In genomic region chr5:22094043-22094442, GRCm38 (mm10) we compare ENCODE assay signal across 20 mouse cellular contexts.
DNase-seq lines count a peak whose midpoint lies in the region; ATAC-seq and TF ChIP-seq lines count a peak whose summit lies in the region.
"Had no signal": no experiment of that assay in that cellular context is flagged by ENCODE, and none has a peak within 500 bp of the region (broad histone marks: within the 10 kb centered on the region; RNA-seq: fewer than 3 reads in every experiment).

No protein-coding gene starts in this region.

- no peak overlapping the region for H3K4me2 ChIP-seq in forebrain, embryonic 12.5 days
- no peak overlapping the region for H3K4me2 ChIP-seq in forebrain, embryonic 11.5 days (ENCODE audit: low read depth, low read length, severe bottlenecking)
- no peak overlapping the region for H3K4me2 ChIP-seq in forebrain, embryonic 16.5 days (ENCODE audit: low read length)
- H3K4me2 ChIP-seq: embryonic facial prominence, embryonic 15.5 days; heart, embryonic 12.5 days; hindbrain, embryonic 15.5 days had no signal

- no peak overlapping the region for H3K9ac ChIP-seq in forebrain, embryonic 12.5 days
- no peak overlapping the region for H3K9ac ChIP-seq in forebrain, embryonic 11.5 days (ENCODE audit: low read length)
- no peak overlapping the region for H3K9ac ChIP-seq in forebrain, embryonic 16.5 days (replicated peaks; ENCODE audit: low read depth, low read length)
- H3K9ac ChIP-seq: embryonic facial prominence, embryonic 15.5 days; heart, embryonic 12.5 days; hindbrain, embryonic 15.5 days had no signal

- 0 out of 2 replicates have a peak overlapping the region, but pooled peaks have one; percentile 9 for H3K27ac ChIP-seq in forebrain, embryonic 12.5 days
- no peak overlapping the region for H3K27ac ChIP-seq in forebrain, embryonic 11.5 days (ENCODE audit: low read depth, low read length)
- H3K27ac ChIP-seq in forebrain, embryonic 16.5 days (ENCODE audit: low read length), result no peak overlapping the region
- H3K27ac ChIP-seq: embryonic facial prominence, embryonic 15.5 days; gastrocnemius, adult 2 months had no signal

- ATAC-seq in forebrain, embryonic 12.5 days (ENCODE audit: low FRiP score), result peak; percentile 28; the same call in 1 of the 2 replicates
- ATAC-seq in forebrain, embryonic 11.5 days (replicated peaks; ENCODE audit: low FRiP score), result no peak
- ATAC-seq in forebrain, embryonic 16.5 days, result peak; percentile 47
- ATAC-seq: activated CD4-positive, CD25-positive, alpha-beta regulatory T cell, adult 4 months; intestine, embryonic 16.5 days; Patski had no signal

- DNase-seq in forebrain, embryonic 11.5 days (ENCODE audit: low spot score), result no peak
- DNase-seq in brain, embryonic 14.5 days (ENCODE audit: low read depth), result peak; percentile 75
- DNase-seq in thymus, postnatal 36 days, result no peak
- DNase-seq in kidney, adult 9 months, result no peak
- DNase-seq: adrenal gland, postnatal 14 days; cerebellum, adult 2 months; cerebellum, postnatal 25 days; gastrocnemius, adult 2 months; gastrocnemius, postnatal 25 days; heart, postnatal 36 days had no signal

- WGBS in forebrain, embryonic 12.5 days, result 52% methylated on average over 5 of the region's 5 CpGs
- WGBS in forebrain, embryonic 11.5 days, result 62% methylated on average over 5 of the region's 5 CpGs
- 30% methylated on average over 5 of the region's 5 CpGs for WGBS in forebrain, embryonic 16.5 days

- H3K27me3 ChIP-seq in forebrain, embryonic 12.5 days, result no peaks in the 10 kb centered on the region
- no peaks in the 10 kb centered on the region for H3K27me3 ChIP-seq in forebrain, embryonic 11.5 days (ENCODE audit: control insufficient read depth, insufficient read depth, low read length)
- H3K27me3 ChIP-seq in forebrain, embryonic 16.5 days (replicated peaks; ENCODE audit: control insufficient read depth, insufficient read depth, low read length), result no peaks in the 10 kb centered on the region
- H3K27me3 ChIP-seq: CH12.LX; embryonic facial prominence, embryonic 15.5 days; heart, embryonic 12.5 days; hindbrain, embryonic 15.5 days had no signal

- H3K36me3 ChIP-seq in forebrain, embryonic 12.5 days (replicated peaks), result no peaks in the 10 kb centered on the region
- no peaks in the 10 kb centered on the region for H3K36me3 ChIP-seq in forebrain, embryonic 11.5 days (ENCODE audit: control insufficient read depth, insufficient read depth, low read length)
- H3K36me3 ChIP-seq in forebrain, embryonic 16.5 days (ENCODE audit: control insufficient read depth, insufficient read depth), result no peaks in the 10 kb centered on the region
- H3K36me3 ChIP-seq: embryonic facial prominence, embryonic 15.5 days; heart, embryonic 12.5 days; hindbrain, embryonic 15.5 days had no signal

- no peak for TF ChIP-seq POLR2A in brain, embryonic 14.5 days (IDR thresholded peaks at IDR 0.05; ENCODE audit: borderline replicate concordance, extremely low read depth, insufficient read depth, insufficient read length, poor library complexity, severe bottlenecking)

- TF ChIP-seq CTCF in brain, embryonic 14.5 days (IDR thresholded peaks at IDR 0.05; ENCODE audit: borderline replicate concordance, extremely low read depth, insufficient read depth, insufficient read length), result no peak

- no peaks in the 10 kb centered on the region for H3K9me3 ChIP-seq in forebrain, embryonic 12.5 days
- H3K9me3 ChIP-seq in forebrain, embryonic 11.5 days (ENCODE audit: control insufficient read depth, low read length), result no peaks in the 10 kb centered on the region
- H3K9me3 ChIP-seq in forebrain, embryonic 16.5 days (ENCODE audit: control insufficient read depth, low read length), result no peaks in the 10 kb centered on the region
- H3K9me3 ChIP-seq: embryonic facial prominence, embryonic 15.5 days; heart, embryonic 12.5 days; hindbrain, embryonic 15.5 days had no signal

- no peak overlapping the region for H3K4me3 ChIP-seq in forebrain, embryonic 12.5 days (replicated peaks)
- no peak overlapping the region for H3K4me3 ChIP-seq in forebrain, embryonic 11.5 days (ENCODE audit: low read depth, low read length)
- no peak overlapping the region for H3K4me3 ChIP-seq in forebrain, embryonic 16.5 days (replicated peaks; ENCODE audit: low read length)
- H3K4me3 ChIP-seq: embryonic facial prominence, embryonic 15.5 days; erythroblast, embryonic 14.5 days; gastrocnemius, adult 2 months; heart, embryonic 12.5 days; hindbrain, embryonic 15.5 days had no signal

- H3K4me1 ChIP-seq in forebrain, embryonic 12.5 days, result peaks cover 17% of the 10 kb centered on the region
- peaks cover 1% of the 10 kb centered on the region; the same call in 1 of the 2 replicates for H3K4me1 ChIP-seq in forebrain, embryonic 11.5 days (replicated peaks; ENCODE audit: control insufficient read depth, insufficient read depth, low read length)
- H3K4me1 ChIP-seq in forebrain, embryonic 16.5 days (replicated peaks; ENCODE audit: control insufficient read depth, insufficient read depth, low read length), result peaks cover 22% of the 10 kb centered on the region
- H3K4me1 ChIP-seq: embryonic facial prominence, embryonic 15.5 days; heart, embryonic 12.5 days had no signal
